Mouse (Mus musculus): Measurements from ENCODE around the gene Rtn4ip1. TPM values are rescaled to one million over a fixed set of nuclear protein-coding genes. Genes with fewer than 3 reads are reported as not detected.
"Not testable (repeated sequence)": the region's sequence is repeated elsewhere in the genome, so short reads cannot be mapped to it uniquely, and the experiment has no call there.

Rtn4ip1 gene
- total RNA-seq, 2 experiments from 2014 or later, result 13.9 to 15.2 TPM

GRCm38 (mm10) chr10:43939136-43939662, 37.6 kb downstream of the Rtn4ip1 start:
- DNase-seq, result no peak

- no peak for DNase-seq
Observed at GRCm38 (mm10) chr10:43943736-43944135, 42.1 kb downstream of the Rtn4ip1 start.

- no peak for DNase-seq
Observed at GRCm38 (mm10) chr10:43945435-43945834, 43.8 kb downstream of the Rtn4ip1 start.

- peak; percentile 35 to 56 for DNase-seq
Observed at GRCm38 (mm10) chr10:43953942-43954341, 52.3 kb downstream of the Rtn4ip1 start.

GRCm38 (mm10) chr10:43964943-43965342, 63.3 kb downstream of the Rtn4ip1 start:
- DNase-seq, result peak; percentile 39 to 40

- DNase-seq, result no peak
Observed at GRCm38 (mm10) chr10:43973244-43973643, 71.6 kb downstream of the Rtn4ip1 start.

- no peak for DNase-seq
Observed at GRCm38 (mm10) chr10:43977353-43977752, 75.7 kb downstream of the Rtn4ip1 start.

- no peak for DNase-seq
Observed at GRCm38 (mm10) chr10:43980080-43980479, 78.5 kb downstream of the Rtn4ip1 start.

- DNase-seq, result not testable (repeated sequence)
Observed at GRCm38 (mm10) chr10:43980742-43981141, 79.1 kb downstream of the Rtn4ip1 start.

GRCm38 (mm10) chr10:43982470-43982869, 80.9 kb downstream of the Rtn4ip1 start:
- DNase-seq, result no peak

GRCm38 (mm10) chr10:43983241-43983640, 81.6 kb downstream of the Rtn4ip1 start:
- no peak for DNase-seq

- DNase-seq, result no peak
Observed at GRCm38 (mm10) chr10:43983866-43984265, 82.3 kb downstream of the Rtn4ip1 start.

- no peak for DNase-seq
Observed at GRCm38 (mm10) chr10:43991268-43991667, 89.7 kb downstream of the Rtn4ip1 start.

- DNase-seq, result no peak
Observed at GRCm38 (mm10) chr10:43992506-43992905, 90.9 kb downstream of the Rtn4ip1 start.

- DNase-seq, result no peak
Observed at GRCm38 (mm10) chr10:43993198-43993597, 91.6 kb downstream of the Rtn4ip1 start.

- DNase-seq, result no peak
Observed at GRCm38 (mm10) chr10:43995858-43996650, 94.4 kb downstream of the Rtn4ip1 start.

GRCm38 (mm10) chr10:43997276-43997675, 95.7 kb downstream of the Rtn4ip1 start:
- no peak for DNase-seq

- no peak for DNase-seq
Observed at GRCm38 (mm10) chr10:43998023-43998422, 96.4 kb downstream of the Rtn4ip1 start.

GRCm38 (mm10) chr10:43998503-43999082, 97.0 kb downstream of the Rtn4ip1 start:
- DNase-seq, result no peak

- DNase-seq, result no peak
Observed at GRCm38 (mm10) chr10:44000156-44000865, 98.7 kb downstream of the Rtn4ip1 start.

GRCm38 (mm10) chr10:44002004-44002940, 100.7 kb downstream of the Rtn4ip1 start:
- no peak for DNase-seq

GRCm38 (mm10) chr10:44002995-44003524, 101.5 kb downstream of the Rtn4ip1 start:
- DNase-seq, result no peak

All from layer of hippocampus, postnatal 36 days (tissue).